Mouse (Mus musculus): ENCODE results near the gene Mtch1. TPM values are rescaled to one million over a fixed set of nuclear protein-coding genes. Genes with fewer than 3 reads are reported as not detected.

Mtch1 gene
- polyA plus RNA-seq, 1 experiment from 2014 or later: 533 TPM

DNA sequence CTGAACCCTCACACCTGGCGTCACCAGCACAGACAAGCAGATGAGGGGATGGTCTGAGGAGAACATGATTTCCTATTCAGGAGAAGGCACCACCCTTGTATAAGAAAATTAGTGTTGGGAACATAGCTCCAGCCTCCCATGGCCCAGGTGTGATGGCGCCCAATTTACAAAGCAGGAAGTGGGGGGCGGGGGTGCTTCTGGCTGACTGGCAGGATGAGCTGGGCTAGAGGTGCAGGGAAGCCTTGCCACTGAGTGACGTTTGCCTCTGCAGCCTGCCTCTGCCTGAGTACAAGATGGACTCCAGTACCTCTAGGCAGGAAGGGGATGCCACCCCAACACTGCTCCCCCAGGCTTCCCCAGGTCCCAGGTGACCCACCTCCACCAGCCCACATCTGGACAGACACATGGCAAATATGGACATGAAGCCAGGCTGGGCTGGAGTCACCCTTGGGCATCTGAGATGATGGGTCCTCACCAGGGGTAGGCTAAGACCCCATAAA lies 15.5 kb downstream of the Mtch1 start:
- Histone ChIP-seq H3K4me2 (ENCODE audit: low read length) (no peak overlapping the region), H3K9ac (replicated peaks; ENCODE audit: low read length) (no peak overlapping the region), H3K27ac (replicated peaks; ENCODE audit: low read depth, low read length) (peak overlapping the region; percentile 70; the same call in 1 of the 2 replicates), H3K4me3 (replicated peaks; ENCODE audit: low read depth, low read length) (no peak overlapping the region), H3K4me1 (ENCODE audit: control insufficient read depth, insufficient read depth, low read length) (peaks cover 7% of the 10 kb centered on the region), H3K36me3 (ENCODE audit: control insufficient read depth, insufficient read depth, low read length) (peaks cover 66% of the 10 kb centered on the region), H3K27me3 (ENCODE audit: control insufficient read depth, insufficient read depth, low read length) (no peaks in the 10 kb centered on the region), H3K9me3 (ENCODE audit: control insufficient read depth, low read length) (no peaks in the 10 kb centered on the region)
- 92% methylated on average over 4 of the region's 4 CpGs for WGBS
- DNase-seq (no peak), ATAC-seq (ENCODE audit: low FRiP score, low TSS enrichment) (no peak)

DNA sequence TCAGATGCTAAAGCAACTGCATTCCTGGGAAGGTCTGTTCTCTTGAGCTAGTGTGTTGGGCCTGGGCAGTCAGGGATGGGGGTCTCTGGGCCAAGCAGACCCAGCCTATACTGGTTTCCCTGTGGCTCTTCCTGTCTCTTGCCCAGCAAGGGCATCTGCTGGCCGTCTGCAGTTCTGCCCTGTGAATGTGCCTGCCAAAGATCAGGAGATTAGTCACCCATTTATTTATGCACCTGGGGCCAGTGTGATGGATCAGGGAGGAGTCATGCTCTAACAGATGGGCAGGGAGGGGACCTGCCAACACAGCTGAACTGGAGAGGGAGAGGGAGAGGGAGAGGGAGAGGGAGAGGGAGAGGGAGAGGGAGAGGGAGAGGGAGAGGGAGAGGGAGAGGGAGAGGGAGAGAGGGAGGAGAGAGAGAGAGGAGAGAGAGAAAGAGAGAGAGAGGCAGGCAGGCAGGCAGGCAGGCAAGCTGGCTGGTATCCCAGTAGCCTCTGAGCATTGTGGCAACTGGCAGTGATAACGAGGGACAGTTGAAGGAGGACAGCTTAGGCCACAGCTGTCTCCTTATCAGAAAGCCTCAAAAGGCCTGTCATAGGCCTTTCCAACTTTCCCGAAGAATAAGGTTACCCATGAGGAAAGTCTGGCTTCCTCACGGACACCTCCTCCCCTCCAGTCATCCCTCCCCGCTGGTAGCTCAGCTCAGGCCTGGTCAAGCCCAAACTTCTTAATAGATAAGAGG lies 16.9 kb downstream of the Mtch1 start:
- peak overlapping the region; percentile 70 for H3K27ac ChIP-seq (replicated peaks; ENCODE audit: low read depth, low read length)
- no peak overlapping the region for H3K4me2 ChIP-seq (ENCODE audit: low read length)
- no peak overlapping the region for H3K4me3 ChIP-seq (replicated peaks; ENCODE audit: low read depth, low read length)
- H3K4me1 ChIP-seq (ENCODE audit: control insufficient read depth, insufficient read depth, low read length): peaks cover 21% of the 10 kb centered on the region
- no peaks in the 10 kb centered on the region for H3K9me3 ChIP-seq (ENCODE audit: control insufficient read depth, low read length)
- no peaks in the 10 kb centered on the region for H3K27me3 ChIP-seq (ENCODE audit: control insufficient read depth, insufficient read depth, low read length)
- peak; percentile 42 for DNase-seq
- peak; percentile 31; the same call in 1 of the 2 replicates for ATAC-seq (ENCODE audit: low FRiP score, low TSS enrichment)
- H3K9ac ChIP-seq (replicated peaks; ENCODE audit: low read length): no peak overlapping the region; the same call in 1 of the 2 replicates
- 12% methylated on average over 5 of the region's 5 CpGs for WGBS
- H3K36me3 ChIP-seq (ENCODE audit: control insufficient read depth, insufficient read depth, low read length): peaks cover 52% of the 10 kb centered on the region

DNA sequence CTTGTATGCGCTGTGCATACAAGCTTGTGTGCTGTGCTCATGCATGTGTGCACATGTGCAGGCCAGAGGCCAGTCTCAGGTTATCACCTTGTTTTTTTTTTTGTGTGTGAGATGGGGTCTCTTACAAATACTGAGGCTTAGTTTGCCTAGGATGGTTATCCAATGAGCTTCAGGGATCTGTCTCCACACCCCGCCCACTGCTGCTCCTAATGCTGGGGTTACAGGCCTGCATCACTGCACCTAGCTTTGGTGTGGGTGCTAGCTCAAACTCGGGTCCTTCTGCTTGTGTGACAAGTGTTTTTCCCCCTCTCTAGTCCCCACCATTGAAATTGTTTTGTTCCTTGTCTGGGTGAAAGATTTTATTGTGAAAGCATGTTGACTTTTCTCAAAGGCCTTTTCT lies 17.5 kb downstream of the Mtch1 start:
- Histone ChIP-seq H3K27me3 (ENCODE audit: control insufficient read depth, insufficient read depth, low read length) (no peaks in the 10 kb centered on the region), H3K4me3 (replicated peaks; ENCODE audit: low read depth, low read length) (no peak overlapping the region), H3K36me3 (ENCODE audit: control insufficient read depth, insufficient read depth, low read length) (peaks cover 46% of the 10 kb centered on the region), H3K27ac (replicated peaks; ENCODE audit: low read depth, low read length) (peak overlapping the region; percentile 70), H3K4me1 (ENCODE audit: control insufficient read depth, insufficient read depth, low read length) (peaks cover 24% of the 10 kb centered on the region), H3K9ac (replicated peaks; ENCODE audit: low read length) (no peak overlapping the region), H3K4me2 (ENCODE audit: low read length) (no peak overlapping the region), H3K9me3 (ENCODE audit: control insufficient read depth, low read length) (no peaks in the 10 kb centered on the region)
- 87% methylated on average over 3 of the region's 3 CpGs for whole genome bisulfite sequencing
- no peak for DNase-seq
- ATAC-seq (ENCODE audit: low FRiP score, low TSS enrichment): no peak

DNA sequence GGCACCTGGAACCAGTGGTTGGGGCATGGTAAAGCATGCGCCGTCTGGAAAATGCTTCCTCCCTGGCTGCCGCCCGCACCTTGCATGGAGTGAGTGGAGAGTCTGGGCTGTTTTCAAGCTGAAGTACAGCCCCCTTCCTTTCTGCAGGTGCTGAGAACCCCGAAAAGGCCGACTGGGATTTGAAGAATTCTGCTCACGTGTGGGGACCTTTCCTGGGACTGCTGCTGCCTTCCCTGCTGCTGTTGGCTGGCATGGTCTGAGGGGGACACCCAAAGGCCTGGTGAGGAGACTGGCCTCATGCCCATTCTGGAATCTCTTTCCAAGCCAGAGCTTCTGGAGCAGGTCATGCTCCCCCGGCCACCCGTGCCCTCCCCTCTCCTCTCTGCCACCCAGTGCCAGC lies 20.0 kb downstream of the Mtch1 start:
- H3K4me1 ChIP-seq (ENCODE audit: control insufficient read depth, insufficient read depth, low read length): peaks cover 24% of the 10 kb centered on the region
- H3K4me3 ChIP-seq (replicated peaks; ENCODE audit: low read depth, low read length): no peak overlapping the region
- H3K9ac ChIP-seq (replicated peaks; ENCODE audit: low read length): no peak overlapping the region
- H3K27ac ChIP-seq (replicated peaks; ENCODE audit: low read depth, low read length): peak overlapping the region; percentile 79
- peaks cover 26% of the 10 kb centered on the region for H3K36me3 ChIP-seq (ENCODE audit: control insufficient read depth, insufficient read depth, low read length)
- H3K4me2 ChIP-seq (ENCODE audit: low read length): peak overlapping the region; percentile 58; the same call in 1 of the 2 replicates
- no peak for ATAC-seq (ENCODE audit: low FRiP score, low TSS enrichment)
- H3K27me3 ChIP-seq (ENCODE audit: control insufficient read depth, insufficient read depth, low read length): peaks cover 3% of the 10 kb centered on the region; the same call in 1 of the 2 replicates
- 82% methylated on average over 9 of the region's 9 CpGs for WGBS
- no peaks in the 10 kb centered on the region for H3K9me3 ChIP-seq (ENCODE audit: control insufficient read depth, low read length)
- no peak for DNase-seq

DNA sequence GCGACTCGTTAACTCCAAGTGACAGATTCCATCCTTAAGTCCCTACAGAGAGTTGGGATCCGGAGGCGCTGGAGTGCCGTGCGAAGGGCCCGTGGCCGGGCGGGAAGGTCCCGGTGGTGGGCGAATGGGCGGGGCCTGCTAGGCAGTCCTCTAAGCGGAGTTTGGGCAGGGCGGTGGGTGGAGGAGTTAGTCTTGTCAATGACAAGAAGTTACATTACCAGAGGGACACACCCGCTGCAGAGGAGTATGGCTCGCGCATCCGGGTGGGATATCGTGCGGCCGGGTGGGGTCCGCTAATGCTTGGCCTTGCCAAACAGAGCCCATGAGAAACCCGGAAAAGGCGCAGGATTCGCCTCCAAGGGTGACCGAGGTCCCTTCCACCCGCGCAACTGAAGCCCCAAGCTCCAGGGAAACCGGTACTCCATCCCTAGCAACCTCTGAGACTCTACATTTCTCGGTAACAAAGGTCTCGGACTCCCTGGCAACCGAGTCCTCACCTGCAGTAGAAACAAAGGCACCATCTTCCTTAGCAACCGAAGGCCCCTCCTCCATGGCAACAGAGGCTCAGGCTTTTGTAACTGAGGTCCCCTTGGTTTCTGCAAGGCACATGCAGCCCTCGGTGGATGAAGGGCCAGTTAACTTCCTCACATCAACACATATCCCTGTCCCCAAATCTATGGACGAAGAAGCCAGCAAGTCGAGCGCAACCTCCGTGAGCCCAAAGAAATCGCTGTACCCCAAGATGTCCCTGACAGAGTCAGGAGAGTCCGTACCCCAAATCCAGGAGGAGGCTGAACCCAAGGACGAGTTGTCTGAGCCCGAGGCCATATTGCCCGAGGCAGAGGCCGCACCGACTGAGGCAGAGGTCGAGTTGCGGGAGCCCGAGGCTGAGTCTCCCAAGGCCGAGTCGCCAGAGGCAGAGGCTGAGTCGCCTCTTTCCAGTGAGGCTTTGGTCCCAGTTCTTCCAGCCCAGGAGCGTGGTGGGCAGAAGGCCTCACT lies 20.9 kb downstream of the Mtch1 start:
- DNase-seq: peak; percentile 83
- Histone ChIP-seq H3K9ac (replicated peaks; ENCODE audit: low read length) (peak overlapping the region; percentile 47), H3K36me3 (ENCODE audit: control insufficient read depth, insufficient read depth, low read length) (peaks cover 17% of the 10 kb centered on the region), H3K4me3 (replicated peaks; ENCODE audit: low read depth, low read length) (peak overlapping the region; percentile 27), H3K9me3 (ENCODE audit: control insufficient read depth, low read length) (no peaks in the 10 kb centered on the region), H3K4me1 (ENCODE audit: control insufficient read depth, insufficient read depth, low read length) (peaks cover 32% of the 10 kb centered on the region), H3K4me2 (ENCODE audit: low read length) (peak overlapping the region; percentile 58), H3K27ac (replicated peaks; ENCODE audit: low read depth, low read length) (peak overlapping the region; percentile 79), H3K27me3 (ENCODE audit: control insufficient read depth, insufficient read depth, low read length) (peaks cover 11% of the 10 kb centered on the region)
- peak; percentile 47 for ATAC-seq (ENCODE audit: low FRiP score, low TSS enrichment)
- 7% methylated on average over 52 of the region's 52 CpGs for WGBS

DNA sequence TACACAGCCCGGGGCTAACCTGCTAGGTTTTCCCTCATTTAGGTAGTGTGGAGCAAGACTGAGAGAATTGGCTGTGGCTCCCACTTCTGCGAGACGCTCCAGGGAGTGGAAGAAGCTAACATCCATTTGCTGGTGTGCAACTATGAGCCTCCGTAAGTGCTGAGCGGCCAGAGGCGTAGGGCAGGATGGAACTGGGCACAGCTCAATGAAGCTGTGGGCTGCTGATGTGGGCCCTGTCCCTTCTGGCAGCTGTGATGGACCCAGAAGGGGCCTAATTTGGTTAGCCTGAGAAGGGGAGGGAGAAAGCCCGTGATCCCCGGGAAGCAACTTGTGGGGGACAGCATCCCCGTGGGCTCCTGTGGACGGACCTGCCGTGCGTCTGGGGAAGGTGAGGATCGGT lies 21.9 kb downstream of the Mtch1 start:
- DNase-seq: peak; percentile 31
- H3K4me2 ChIP-seq (ENCODE audit: low read length): peak overlapping the region; percentile 58
- no peak for ATAC-seq (ENCODE audit: low FRiP score, low TSS enrichment)
- H3K9ac ChIP-seq (replicated peaks; ENCODE audit: low read length): no peak overlapping the region
- H3K9me3 ChIP-seq (ENCODE audit: control insufficient read depth, low read length): no peaks in the 10 kb centered on the region
- H3K4me3 ChIP-seq (replicated peaks; ENCODE audit: low read depth, low read length): peak overlapping the region; percentile 27; the same call in 1 of the 2 replicates
- peaks cover 9% of the 10 kb centered on the region for H3K36me3 ChIP-seq (ENCODE audit: control insufficient read depth, insufficient read depth, low read length)
- peaks cover 19% of the 10 kb centered on the region for H3K27me3 ChIP-seq (ENCODE audit: control insufficient read depth, insufficient read depth, low read length)
- peak overlapping the region; percentile 79 for H3K27ac ChIP-seq (replicated peaks; ENCODE audit: low read depth, low read length)
- peaks cover 32% of the 10 kb centered on the region for H3K4me1 ChIP-seq (ENCODE audit: control insufficient read depth, insufficient read depth, low read length)
- WGBS: 43% methylated on average over 13 of the region's 13 CpGs

DNA sequence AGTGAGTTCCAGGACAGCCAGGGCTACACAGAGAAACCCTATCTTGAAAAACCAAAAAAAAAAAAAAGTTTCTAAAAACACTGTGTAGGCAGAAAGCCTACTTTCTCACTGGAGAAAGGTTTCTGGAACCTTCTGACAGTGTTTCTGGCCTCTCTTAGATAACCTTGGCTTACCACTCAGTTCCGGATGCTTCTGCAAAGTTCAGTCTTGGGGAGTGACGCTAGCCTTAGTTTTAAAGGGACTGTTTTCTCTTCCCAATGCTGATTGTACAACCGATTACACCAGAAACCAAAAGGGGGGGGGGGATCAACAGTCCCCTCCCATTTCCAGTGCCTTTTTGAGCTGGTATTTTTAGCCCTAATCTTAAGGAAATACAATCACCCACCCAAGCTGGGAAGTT lies 24.1 kb downstream of the Mtch1 start:
- WGBS: 95% methylated on average over 3 of the region's 3 CpGs

DNA sequence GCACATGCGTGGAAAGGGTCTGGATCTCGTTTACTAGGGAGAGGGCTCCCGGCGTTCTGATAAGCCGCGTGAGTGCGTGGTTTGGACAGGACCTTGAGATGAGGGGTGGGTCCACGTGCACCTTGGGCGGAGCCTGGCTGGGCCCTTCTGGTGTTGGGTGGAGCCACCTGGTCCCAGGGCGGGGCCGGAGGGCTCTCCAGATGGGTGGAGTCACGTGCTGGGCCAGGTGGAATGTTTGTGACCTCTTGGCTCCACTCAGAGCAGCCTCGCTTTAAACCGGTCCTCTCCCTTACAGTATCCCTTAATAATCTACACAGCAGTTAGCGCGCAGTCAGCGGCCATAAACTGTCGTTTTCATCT lies 25.2 kb downstream of the Mtch1 start:
- no peak for ATAC-seq (ENCODE audit: low FRiP score, low TSS enrichment)
- H3K9me3 ChIP-seq (ENCODE audit: control insufficient read depth, low read length): no peaks in the 10 kb centered on the region
- H3K9ac ChIP-seq (replicated peaks; ENCODE audit: low read length): 0 out of 2 replicates have a peak overlapping the region, but pooled peaks have one; percentile 6
- no peak for DNase-seq
- H3K27ac ChIP-seq (replicated peaks; ENCODE audit: low read depth, low read length): no peak overlapping the region
- H3K36me3 ChIP-seq (ENCODE audit: control insufficient read depth, insufficient read depth, low read length): no peaks in the 10 kb centered on the region
- H3K27me3 ChIP-seq (ENCODE audit: control insufficient read depth, insufficient read depth, low read length): peaks cover 23% of the 10 kb centered on the region
- peak overlapping the region; percentile 8; the same call in 1 of the 2 replicates for H3K4me2 ChIP-seq (ENCODE audit: low read length)
- H3K4me1 ChIP-seq (ENCODE audit: control insufficient read depth, insufficient read depth, low read length): peaks cover 32% of the 10 kb centered on the region
- WGBS: 28% methylated on average over 18 of the region's 18 CpGs
- no peak overlapping the region for H3K4me3 ChIP-seq (replicated peaks; ENCODE audit: low read depth, low read length)

More for the DNA sequence above, 24.1 kb downstream of the Mtch1 start:
- no peaks in the 10 kb centered on the region for H3K36me3 ChIP-seq (ENCODE audit: control insufficient read depth, insufficient read depth, low read length)
- DNase-seq: no peak
- H3K4me1 ChIP-seq (ENCODE audit: control insufficient read depth, insufficient read depth, low read length): peaks cover 36% of the 10 kb centered on the region
- no peak overlapping the region for H3K4me3 ChIP-seq (replicated peaks; ENCODE audit: low read depth, low read length)
- H3K27me3 ChIP-seq (ENCODE audit: control insufficient read depth, insufficient read depth, low read length): peaks cover 23% of the 10 kb centered on the region
- no peak for ATAC-seq (ENCODE audit: low FRiP score, low TSS enrichment)
- no peak overlapping the region for H3K9ac ChIP-seq (replicated peaks; ENCODE audit: low read length)
- no peaks in the 10 kb centered on the region for H3K9me3 ChIP-seq (ENCODE audit: control insufficient read depth, low read length)
- H3K27ac ChIP-seq (replicated peaks; ENCODE audit: low read depth, low read length): no peak overlapping the region
- H3K4me2 ChIP-seq (ENCODE audit: low read length): no peak overlapping the region

All from midbrain, embryonic 14.5 days (tissue).